Mouse (Mus musculus) limb, embryonic 13.5 days (tissue): ENCODE measurements around the gene 1810013L24Rik. TPM values are rescaled to one million over a fixed set of nuclear protein-coding genes. Genes with fewer than 3 reads are reported as not detected.

Experiments
- ATAC-seq: fragments of 200-750 bp; cut with Nextera tagmentation; 2 replicates; pipeline ENCODE4 v1.8.0; 2017; ENCODE audit warnings: low read depth, moderate number of reproducible peaks, moderate TSS enrichment; ENCODE audit not compliant: low FRiP score
- H3K27ac ChIP-seq: fragments of 300-500 bp; sonication (generic); 2 replicates; pipeline ENCODE4 v1.5.1; 2015; ENCODE audit warnings: inconsistent platforms, mild to moderate bottlenecking, moderate library complexity
- H3K27me3 ChIP-seq: fragments of 300-500 bp; sonication (generic); 2 replicates; pipeline ENCODE4 v1.6.1; 2015; ENCODE audit warnings: mild to moderate bottlenecking, inconsistent platforms
- H3K36me3 ChIP-seq: fragments of 300-500 bp; sonication (generic); 2 replicates; pipeline ENCODE4 v1.6.1; 2015; ENCODE audit warnings: inconsistent platforms, mild to moderate bottlenecking, moderate library complexity
- H3K4me1 ChIP-seq: fragments of 300-500 bp; sonication (generic); 2 replicates; pipeline ENCODE4 v1.6.1; 2015; ENCODE audit warnings: inconsistent platforms
- H3K4me2 ChIP-seq: fragments of 300-500 bp; sonication (generic); replicated peaks from 2 replicates; pipeline ENCODE4 v1.6.1; 2015; ENCODE audit warnings: inconsistent platforms, mild to moderate bottlenecking, moderate library complexity
- H3K4me3 ChIP-seq: fragments of 300-500 bp; sonication (generic); 2 replicates; pipeline ENCODE4 v1.5.1; 2015; ENCODE audit warnings: moderate library complexity, mild to moderate bottlenecking, inconsistent platforms
- H3K9ac ChIP-seq: fragments of 300-500 bp; sonication (generic); 2 replicates; pipeline ENCODE4 v1.6.1; 2015; ENCODE audit warnings: mild to moderate bottlenecking, inconsistent platforms
- H3K9me3 ChIP-seq: fragments of 300-500 bp; sonication (generic); 2 replicates; pipeline ENCODE4 v1.6.1; 2016; ENCODE audit warnings: inconsistent platforms
- WGBS: fragments of 180-500 bp; shearing (Covaris S2); methylation state at CpG from one replicate; pipeline ENCODE4 v1.1.7; 2015; 5-methylcytosine and 5-hydroxymethylcytosine counted together
- polyA plus RNA-seq: library from polyadenylated mRNA; unstranded; fragments of >200 nt; fragmentation: Nextera tagmentation; extraction: Ambion mirVana; gene quantifications from 2 replicates; pipeline ENCODE4 v1.2.1, GENCODE M21; 2015

The 1810013L24Rik gene
- 21.2 and 21.3 TPM in 2 replicates for polyA plus RNA-seq

GRCm38 (mm10) chr16:8829564-8830359, at the start of gene 1810013L24Rik:
1810013L24Rik (plus strand) TSS chr16:8830100.
- H3K9me3 ChIP-seq = no peaks in the 10 kb centered on the region
- peak; percentile 97 for ATAC-seq
- H3K4me2 ChIP-seq = peak within 1 kb of the TSS; percentile 97
- peak within 1 kb of the TSS; percentile 92 for H3K27ac ChIP-seq
- peaks cover 25% of the 10 kb centered on the region for H3K4me1 ChIP-seq
- H3K27me3 ChIP-seq = no peaks in the 10 kb centered on the region
- WGBS = under 1% methylated on average over 68 of the region's 80 CpGs
- peak within 1 kb of the TSS; percentile 99 for H3K9ac ChIP-seq
- H3K36me3 ChIP-seq = peaks cover 17% of the 10 kb centered on the region
- H3K4me3 ChIP-seq = peak within 1 kb of the TSS; percentile 99

DNA sequence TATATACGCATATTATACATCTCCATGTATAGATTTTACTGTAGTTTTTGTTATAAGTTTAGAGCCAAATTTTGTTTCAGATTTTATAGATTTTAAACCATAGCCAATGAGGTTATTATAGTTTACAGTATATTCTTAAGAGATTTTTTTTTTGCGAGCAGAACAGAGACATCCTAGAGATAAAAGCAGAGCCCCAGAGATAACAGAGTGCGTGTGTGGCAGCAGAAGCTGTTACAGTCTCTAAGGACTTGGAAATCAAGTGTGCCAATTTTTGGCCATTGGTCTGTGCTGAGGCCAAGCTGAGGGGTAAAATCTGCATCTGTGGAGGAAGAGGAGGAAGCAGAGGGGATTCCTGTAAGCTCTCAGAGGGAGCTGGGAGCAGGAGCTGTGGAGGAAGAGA, 49.7 kb upstream of the 1810013L24Rik start:
- Histone ChIP-seq H3K4me3 (no peak overlapping the region), H3K9ac (no peak overlapping the region), H3K27me3 (no peaks in the 10 kb centered on the region), H3K9me3 (no peaks in the 10 kb centered on the region), H3K36me3 (no peaks in the 10 kb centered on the region), H3K27ac (no peak overlapping the region), H3K4me1 (peaks cover 4% of the 10 kb centered on the region; the same call in 1 of the 2 replicates), H3K4me2 (no peak overlapping the region)
- 87% methylated on average over 3 of the region's 3 CpGs for WGBS
- ATAC-seq = no peak

DNA sequence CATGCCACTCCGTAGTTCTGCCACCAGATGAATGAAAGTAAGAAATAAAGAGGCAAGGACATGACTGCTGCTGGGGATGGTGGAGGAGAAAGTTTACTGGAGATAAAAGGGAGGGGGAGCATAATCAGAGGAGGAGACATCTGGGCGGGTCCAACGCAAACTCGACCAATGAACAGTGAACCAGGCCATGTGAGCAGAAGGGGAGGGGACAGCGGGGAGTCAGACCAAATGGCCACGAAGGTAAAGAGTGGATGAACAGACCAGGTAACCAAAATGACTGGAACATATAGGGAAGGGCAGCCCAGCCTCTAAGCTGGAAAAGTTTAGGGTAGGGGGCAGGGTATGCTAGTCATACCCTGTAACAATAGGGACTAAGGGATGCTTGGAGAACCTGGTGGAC, 48.7 kb upstream of the 1810013L24Rik start:
- Histone ChIP-seq H3K9ac (no peak overlapping the region), H3K27ac (no peak overlapping the region), H3K9me3 (no peaks in the 10 kb centered on the region), H3K4me2 (no peak overlapping the region), H3K36me3 (no peaks in the 10 kb centered on the region), H3K4me1 (peaks cover 4% of the 10 kb centered on the region; the same call in 1 of the 2 replicates), H3K4me3 (no peak overlapping the region), H3K27me3 (no peaks in the 10 kb centered on the region)
- 73% methylated on average over 6 of the region's 6 CpGs for WGBS
- ATAC-seq = no peak

DNA sequence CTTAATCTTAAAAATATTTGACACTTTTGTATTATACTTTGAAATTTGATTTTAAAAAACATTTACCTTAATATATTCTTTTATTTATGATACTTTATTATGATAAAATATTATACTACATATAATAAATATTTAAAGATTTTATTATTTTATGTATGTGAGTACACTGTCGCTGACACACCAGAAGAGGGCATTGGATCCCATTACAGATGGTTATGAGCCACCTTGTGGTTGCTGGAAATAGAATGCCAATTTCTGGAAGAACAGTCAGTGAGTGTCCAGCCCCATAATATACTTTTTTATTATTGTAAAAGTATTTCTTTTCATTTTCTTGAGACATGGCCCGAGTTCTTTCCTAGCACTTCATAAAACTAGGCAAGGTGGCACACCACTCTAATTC, 48.2 kb upstream of the 1810013L24Rik start:
- Histone ChIP-seq H3K36me3 (no peaks in the 10 kb centered on the region), H3K27me3 (no peaks in the 10 kb centered on the region), H3K4me3 (no peak overlapping the region), H3K9me3 (no peaks in the 10 kb centered on the region), H3K9ac (no peak overlapping the region), H3K4me1 (peaks cover 4% of the 10 kb centered on the region; the same call in 1 of the 2 replicates), H3K27ac (no peak overlapping the region), H3K4me2 (no peak overlapping the region)
- 79% methylated on average over 2 of the region's 2 CpGs for WGBS
- no peak for ATAC-seq

DNA sequence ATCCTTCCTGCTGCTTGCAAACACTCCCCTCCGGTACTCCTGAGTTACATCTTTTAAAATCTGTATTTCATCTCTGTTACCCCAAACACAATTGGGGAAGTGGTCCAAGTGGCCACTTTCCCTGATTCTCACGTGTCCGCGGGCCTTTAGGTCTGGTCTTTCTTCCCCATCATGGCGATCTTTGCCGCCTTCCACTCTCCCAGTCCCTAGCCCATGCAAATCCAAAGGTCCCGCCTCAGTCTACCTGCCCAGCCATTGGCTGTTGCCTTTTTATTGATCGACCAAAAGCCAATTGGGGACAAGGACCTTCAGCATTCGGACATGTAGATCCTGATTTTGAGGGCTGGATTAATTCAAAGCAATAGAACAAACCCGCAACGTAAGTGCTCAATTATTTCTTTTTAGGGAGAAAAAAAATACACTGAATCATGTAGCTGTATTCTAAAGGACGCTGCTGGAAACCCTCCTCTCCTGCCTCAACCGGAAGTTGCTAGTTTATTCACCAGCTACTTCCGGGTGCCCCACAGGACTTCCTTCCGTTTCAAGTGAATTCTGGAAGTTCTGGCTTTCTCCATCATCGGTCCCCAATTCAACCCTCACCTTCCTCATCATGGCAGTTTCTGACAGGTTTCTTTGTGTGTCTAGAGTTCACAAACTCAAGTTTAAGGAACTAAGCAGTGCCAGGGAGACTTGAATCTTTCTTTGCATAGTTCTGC, 46.5 kb upstream of the 1810013L24Rik start:
- no peak for ATAC-seq
- no peak overlapping the region for H3K4me2 ChIP-seq
- H3K9me3 ChIP-seq = no peaks in the 10 kb centered on the region
- no peaks in the 10 kb centered on the region for H3K36me3 ChIP-seq
- WGBS = 83% methylated on average over 16 of the region's 16 CpGs
- H3K9ac ChIP-seq = no peak overlapping the region
- no peaks in the 10 kb centered on the region for H3K27me3 ChIP-seq
- H3K27ac ChIP-seq = no peak overlapping the region
- no peak overlapping the region for H3K4me3 ChIP-seq
- H3K4me1 ChIP-seq = peaks cover 4% of the 10 kb centered on the region; the same call in 1 of the 2 replicates

DNA sequence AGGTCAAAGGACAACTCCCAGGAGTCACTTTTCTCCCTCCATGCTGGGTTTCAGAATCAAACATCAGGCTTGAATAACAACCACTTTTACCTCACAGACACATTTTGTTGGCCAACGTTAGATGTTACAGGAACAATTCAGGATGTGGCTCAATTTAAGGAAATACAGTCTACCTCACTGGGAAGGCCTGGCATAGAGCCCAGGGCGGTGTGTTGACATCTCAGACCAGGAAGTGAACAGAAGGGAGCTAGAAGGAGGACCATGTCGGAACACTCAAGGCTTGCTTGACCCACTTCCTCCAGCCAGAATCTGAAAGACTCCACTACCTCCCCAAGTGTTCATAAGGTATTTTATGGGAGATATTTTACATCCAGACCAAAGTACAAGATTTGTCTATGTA, 45.1 kb upstream of the 1810013L24Rik start:
- H3K9ac ChIP-seq = no peak overlapping the region
- no peaks in the 10 kb centered on the region for H3K27me3 ChIP-seq
- H3K27ac ChIP-seq = no peak overlapping the region
- H3K9me3 ChIP-seq = no peaks in the 10 kb centered on the region
- H3K36me3 ChIP-seq = no peaks in the 10 kb centered on the region
- no peak overlapping the region for H3K4me2 ChIP-seq
- H3K4me1 ChIP-seq = no peaks in the 10 kb centered on the region
- H3K4me3 ChIP-seq = no peak overlapping the region
- no peak for ATAC-seq
- 65% methylated on average over 3 of the region's 3 CpGs for WGBS

- Histone ChIP-seq H3K27me3 (no peaks in the 10 kb centered on the region), H3K27ac (no peak overlapping the region), H3K4me1 (0 out of 2 replicates have a peak, but pooled peaks cover under 1% of the 10 kb centered on the region), H3K9me3 (no peaks in the 10 kb centered on the region), H3K9ac (no peak overlapping the region), H3K4me3 (no peak overlapping the region), H3K4me2 (no peak overlapping the region), H3K36me3 (no peaks in the 10 kb centered on the region)
- 84% methylated on average over 4 of the region's 4 CpGs for WGBS
- ATAC-seq = no peak
Observed at GRCm38 (mm10) chr16:8790886-8791285, 39.0 kb upstream of the 1810013L24Rik start.

- 91% methylated on average over 20 of the region's 20 CpGs for WGBS
Observed at GRCm38 (mm10) chr16:8791949-8792557, 37.8 kb upstream of the 1810013L24Rik start, which contains the start of gene Usp7. Usp7 (minus strand) TSS chr16:8792308.

GRCm38 (mm10) chr16:8794952-8795351, 34.9 kb upstream of the 1810013L24Rik start:
- ATAC-seq = no peak
- H3K4me1 ChIP-seq = peaks cover 10% of the 10 kb centered on the region
- H3K9ac ChIP-seq = no peak overlapping the region
- no peak overlapping the region for H3K27ac ChIP-seq
- 7% methylated on average over 3 of the region's 3 CpGs for WGBS
- H3K36me3 ChIP-seq = no peaks in the 10 kb centered on the region
- H3K27me3 ChIP-seq = no peaks in the 10 kb centered on the region
- H3K9me3 ChIP-seq = 0 out of 2 replicates have a peak, but pooled peaks cover 3% of the 10 kb centered on the region
- no peak overlapping the region for H3K4me2 ChIP-seq
- no peak overlapping the region for H3K4me3 ChIP-seq

More at GRCm38 (mm10) chr16:8791949-8792557, 37.8 kb upstream of the 1810013L24Rik start, which contains the start of gene Usp7:
- H3K36me3 ChIP-seq = no peaks in the 10 kb centered on the region
- ATAC-seq = no peak
- H3K9ac ChIP-seq = no peak within 1 kb of the TSS
- no peak within 1 kb of the TSS for H3K4me2 ChIP-seq
- H3K27me3 ChIP-seq = no peaks in the 10 kb centered on the region
- no peaks in the 10 kb centered on the region for H3K9me3 ChIP-seq
- peaks cover 10% of the 10 kb centered on the region for H3K4me1 ChIP-seq
- H3K4me3 ChIP-seq = no peak within 1 kb of the TSS
- H3K27ac ChIP-seq = no peak within 1 kb of the TSS

- peaks cover 10% of the 10 kb centered on the region for H3K4me1 ChIP-seq
- no peaks in the 10 kb centered on the region for H3K36me3 ChIP-seq
- H3K9ac ChIP-seq = no peak overlapping the region
- H3K4me3 ChIP-seq = no peak overlapping the region
- no peak overlapping the region for H3K4me2 ChIP-seq
- H3K9me3 ChIP-seq = peaks cover 6% of the 10 kb centered on the region
- H3K27ac ChIP-seq = no peak overlapping the region
- no peak for ATAC-seq
- H3K27me3 ChIP-seq = no peaks in the 10 kb centered on the region
- 36% methylated on average over 2 of the region's 2 CpGs for WGBS
Observed at GRCm38 (mm10) chr16:8795906-8796305, 34.0 kb upstream of the 1810013L24Rik start.

DNA sequence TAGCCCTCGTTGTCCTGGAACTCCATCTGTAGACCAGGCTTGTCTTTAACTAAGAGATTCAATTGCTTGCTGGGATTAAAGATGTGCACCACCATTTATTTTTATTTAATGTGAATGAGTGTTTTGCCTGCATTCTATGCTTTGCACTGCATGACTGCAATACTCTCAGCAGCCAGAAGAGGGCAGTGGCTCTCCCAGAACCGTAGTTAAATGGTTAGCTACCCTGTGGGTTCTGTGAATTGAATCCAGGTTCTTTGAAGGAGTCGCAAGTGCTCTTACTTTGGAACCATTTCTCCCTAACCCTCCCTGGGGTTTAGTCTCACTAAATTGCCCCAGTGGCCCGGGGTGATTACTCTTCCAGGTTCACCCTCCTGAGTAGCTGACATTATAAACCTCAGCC, 23.2 kb upstream of the 1810013L24Rik start:
- no peak for ATAC-seq
- Histone ChIP-seq H3K9me3 (no peaks in the 10 kb centered on the region), H3K4me1 (no peaks in the 10 kb centered on the region), H3K4me2 (no peak overlapping the region), H3K27me3 (no peaks in the 10 kb centered on the region), H3K36me3 (no peaks in the 10 kb centered on the region), H3K27ac (no peak overlapping the region), H3K9ac (no peak overlapping the region), H3K4me3 (no peak overlapping the region)
- 25% methylated on average over 4 of the region's 4 CpGs for WGBS
